Mouse (Mus musculus) neural tube, embryonic 14.5 days (tissue): Measurements from ENCODE around the gene Mrgpra1. TPM values are rescaled to one million over a fixed set of nuclear protein-coding genes. Genes with fewer than 3 reads are reported as not detected.
"Not testable (repeated sequence)": the region's sequence is repeated elsewhere in the genome, so short reads cannot be mapped to it uniquely, and the experiment has no call there.

ENCODE experiments used
- ATAC-seq: fragments of 200-750 bp; cut with Nextera tagmentation; 2 replicates; pipeline ENCODE4 v1.8.0; 2017; ENCODE audit warnings: low read depth, mild to moderate bottlenecking, moderate TSS enrichment, moderate library complexity
- H3K27ac ChIP-seq: fragments of 300-500 bp; sonication (generic); 2 replicates; pipeline ENCODE4 v1.5.1; 2014; ENCODE audit warnings: low read depth, mild to moderate bottlenecking, control low read depth, low read length, moderate library complexity, mixed read lengths
- H3K27me3 ChIP-seq: fragments of 300-500 bp; sonication (generic); 2 replicates; pipeline ENCODE4 v1.6.1; 2014; ENCODE audit warnings: low read length; ENCODE audit not compliant: control insufficient read depth, insufficient read depth
- H3K36me3 ChIP-seq: fragments of 300-500 bp; sonication (generic); 2 replicates; pipeline ENCODE4 v1.6.1; 2014; ENCODE audit warnings: low read length, mixed read lengths; ENCODE audit not compliant: control insufficient read depth, insufficient read depth
- H3K4me1 ChIP-seq: fragments of 300-500 bp; sonication (generic); 2 replicates; pipeline ENCODE4 v1.6.1; 2014; ENCODE audit warnings: low read length; ENCODE audit not compliant: control insufficient read depth, insufficient read depth
- H3K4me2 ChIP-seq: fragments of 300-500 bp; sonication (generic); 2 replicates; pipeline ENCODE4 v1.6.1; 2014; ENCODE audit warnings: mild to moderate bottlenecking, low read depth, low read length, control low read depth
- H3K4me3 ChIP-seq: fragments of 300-500 bp; sonication (generic); 2 replicates; pipeline ENCODE4 v1.5.1; 2014; ENCODE audit warnings: low read depth, low read length, control low read depth, mixed read lengths
- H3K9ac ChIP-seq: fragments of 300-500 bp; sonication (generic); replicated peaks from 2 replicates; pipeline ENCODE4 v1.6.1; 2014; ENCODE audit warnings: low read depth, mild to moderate bottlenecking, control low read depth, low read length, mixed read lengths
- H3K9me3 ChIP-seq: fragments of 300-500 bp; sonication (generic); 2 replicates; pipeline ENCODE4 v1.6.1; 2016; ENCODE audit warnings: low read length; ENCODE audit not compliant: control insufficient read depth
- WGBS: fragments of 180-500 bp; shearing (Covaris S2); extraction: QIAGEN DNeasy Blood & Tissue Kit; methylation state at CpG from one replicate; pipeline ENCODE4 v1.1.7; 2014; 5-methylcytosine and 5-hydroxymethylcytosine counted together
- polyA plus RNA-seq: library from polyadenylated mRNA; unstranded; fragments of >200 nt; fragmentation: Nextera tagmentation; extraction: Ambion mirVana; gene quantifications from 2 replicates; pipeline ENCODE4 v1.2.1, GENCODE M21; 2014

Gene Mrgpra1
- not detected in 2 replicates for polyA plus RNA-seq

DNA sequence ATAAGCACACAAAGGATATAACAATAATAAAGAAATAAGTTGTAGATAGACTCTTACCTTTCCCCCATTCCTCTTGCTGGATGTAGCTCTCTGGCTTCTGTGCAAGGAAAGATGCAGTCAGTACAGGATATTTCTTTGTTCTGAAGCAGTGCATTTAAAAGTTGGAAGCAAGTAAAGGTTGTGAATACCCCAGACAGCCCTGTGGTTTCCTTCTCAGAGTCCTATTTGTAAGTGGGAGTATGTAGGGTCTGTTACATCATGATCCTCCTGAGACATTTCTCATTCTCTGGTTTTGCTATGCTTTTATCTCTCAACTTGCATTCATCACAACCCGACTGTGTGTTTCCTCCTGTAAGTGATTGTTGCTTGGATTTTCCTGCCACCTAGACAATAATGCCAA, at the start of gene Mrgpra1:
Mrgpra1 (minus strand) TSS at position 101 of the 400 bp plus-strand sequence.
- H3K4me2 ChIP-seq: no peak within 1 kb of the TSS
- no peaks in the 10 kb centered on the region for H3K36me3 ChIP-seq
- H3K27me3 ChIP-seq: no peaks in the 10 kb centered on the region
- no peak within 1 kb of the TSS for H3K4me3 ChIP-seq
- peaks cover 4% of the 10 kb centered on the region; the same call in 1 of the 2 replicates for H3K9me3 ChIP-seq
- no peak within 1 kb of the TSS for H3K9ac ChIP-seq
- ATAC-seq: no peak
- no peaks in the 10 kb centered on the region for H3K4me1 ChIP-seq
- 86% methylated on average over 1 of the region's 1 CpGs for WGBS
- no peak within 1 kb of the TSS for H3K27ac ChIP-seq

DNA sequence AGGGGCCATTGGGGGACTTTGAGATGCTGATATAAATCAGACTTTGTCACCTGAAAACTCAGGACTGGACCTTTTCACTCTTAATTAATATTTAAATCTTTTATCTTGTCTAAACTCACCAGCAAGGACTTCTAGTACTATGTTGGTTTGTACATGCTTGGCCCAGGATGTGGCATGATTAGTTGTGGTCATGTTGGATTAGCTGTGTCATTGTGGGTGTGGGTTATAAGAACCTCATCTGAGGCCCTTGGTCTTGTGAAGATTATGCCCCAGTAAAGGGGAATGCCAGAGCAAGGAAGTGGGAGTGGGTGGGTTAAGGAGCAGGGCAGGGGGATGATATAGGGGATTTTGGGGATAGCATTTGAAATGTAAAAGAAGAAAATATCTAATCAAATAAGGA, 47.1 kb upstream of the Mrgpra1 start:
- no peak overlapping the region for H3K4me3 ChIP-seq
- no peaks in the 10 kb centered on the region for H3K4me1 ChIP-seq
- H3K36me3 ChIP-seq: no peaks in the 10 kb centered on the region
- no peak overlapping the region for H3K27ac ChIP-seq
- no peak for ATAC-seq
- H3K27me3 ChIP-seq: no peaks in the 10 kb centered on the region
- no peaks in the 10 kb centered on the region; the same call in 1 of the 2 replicates for H3K9me3 ChIP-seq
- no peak overlapping the region for H3K4me2 ChIP-seq
- H3K9ac ChIP-seq: no peak overlapping the region

DNA sequence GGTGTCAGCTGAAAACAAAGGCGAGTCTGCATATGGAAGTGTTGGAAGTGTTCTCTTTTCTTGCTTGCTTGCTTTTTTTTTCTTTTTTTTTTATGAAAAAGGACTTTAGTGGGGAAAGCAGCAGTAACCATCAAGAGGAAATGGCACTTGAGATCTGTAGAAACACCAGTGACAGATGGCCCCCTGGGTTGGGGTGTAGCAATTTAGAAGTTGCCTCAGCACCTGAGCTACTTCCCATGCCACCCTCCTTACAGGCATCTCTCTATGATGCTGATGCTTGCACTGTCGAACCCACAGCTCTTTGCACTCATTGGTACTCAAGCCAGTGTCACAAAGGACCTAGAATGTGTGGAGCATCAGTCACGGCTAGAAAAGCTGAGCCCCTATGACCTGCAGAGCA, 5.6 kb downstream of the Mrgpra1 start:
- no peaks in the 10 kb centered on the region; the same call in 1 of the 2 replicates for H3K9me3 ChIP-seq
- ATAC-seq: no peak
- H3K4me1 ChIP-seq: no peaks in the 10 kb centered on the region
- H3K9ac ChIP-seq: no peak overlapping the region
- 78% methylated on average over 3 of the region's 3 CpGs for whole genome bisulfite sequencing
- H3K27ac ChIP-seq: no peak overlapping the region
- no peak overlapping the region for H3K4me2 ChIP-seq
- H3K27me3 ChIP-seq: no peaks in the 10 kb centered on the region
- no peaks in the 10 kb centered on the region for H3K36me3 ChIP-seq
- H3K4me3 ChIP-seq: no peak overlapping the region

DNA sequence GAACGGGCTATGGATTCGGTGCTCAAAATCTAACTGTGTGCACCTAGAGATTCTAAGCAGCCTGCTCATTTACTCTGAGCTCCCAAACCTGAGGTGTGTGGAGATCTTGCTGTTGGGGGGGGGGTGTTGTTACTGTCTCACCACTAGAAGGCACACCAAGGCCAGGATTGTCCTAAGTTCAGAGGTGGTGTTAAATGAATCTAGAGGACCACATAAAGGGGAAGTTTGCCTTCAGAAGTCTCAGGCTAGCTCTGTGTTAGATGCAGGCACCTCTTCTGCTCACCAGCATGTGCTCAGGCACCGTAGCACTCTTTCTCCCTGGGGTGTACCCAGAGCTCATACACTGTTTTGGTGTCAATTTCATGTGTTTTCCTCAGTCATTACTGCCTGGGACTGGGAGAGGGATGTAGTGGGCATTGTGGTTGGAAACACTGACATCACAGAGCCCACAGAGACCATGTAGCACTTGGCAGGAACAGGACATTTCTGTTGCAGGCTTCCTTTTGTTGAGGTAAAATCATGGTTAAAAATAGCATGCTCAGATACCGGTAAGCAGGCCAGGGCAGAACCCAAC, 8.0 kb downstream of the Mrgpra1 start:
- no peak for ATAC-seq
- no peak overlapping the region for H3K4me3 ChIP-seq
- no peak overlapping the region for H3K4me2 ChIP-seq
- no peak overlapping the region for H3K9ac ChIP-seq
- no peaks in the 10 kb centered on the region for H3K4me1 ChIP-seq
- H3K9me3 ChIP-seq: no peaks in the 10 kb centered on the region; the same call in 1 of the 2 replicates
- 88% methylated on average over 4 of the region's 4 CpGs for WGBS
- no peaks in the 10 kb centered on the region for H3K27me3 ChIP-seq
- H3K36me3 ChIP-seq: no peaks in the 10 kb centered on the region
- no peak overlapping the region for H3K27ac ChIP-seq

DNA sequence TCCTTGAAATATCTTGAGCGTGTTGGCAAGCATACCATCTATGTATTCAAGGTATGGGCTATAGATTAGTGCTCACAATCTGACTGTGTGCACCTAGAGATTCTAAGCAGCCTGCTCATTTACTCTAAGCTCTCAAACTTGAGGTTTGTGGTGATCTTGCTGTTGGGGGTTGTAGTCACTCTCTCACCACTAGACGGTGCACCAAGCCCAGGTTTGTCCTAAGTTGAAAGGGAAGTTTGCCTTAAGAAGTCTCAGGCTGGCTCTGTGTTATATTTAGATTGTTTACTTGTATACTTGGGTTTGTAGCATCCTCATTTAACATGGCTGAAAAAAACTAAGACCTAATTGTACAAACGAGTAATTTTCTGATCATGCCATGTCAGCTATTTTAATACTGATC, 12.2 kb downstream of the Mrgpra1 start:
- not testable (repeated sequence) for H3K9ac ChIP-seq, H3K27ac ChIP-seq, H3K4me1 ChIP-seq, H3K4me3 ChIP-seq, ATAC-seq, H3K4me2 ChIP-seq, H3K27me3 ChIP-seq, H3K36me3 ChIP-seq, H3K9me3 ChIP-seq
- 81% methylated on average over 3 of the region's 3 CpGs for WGBS

DNA sequence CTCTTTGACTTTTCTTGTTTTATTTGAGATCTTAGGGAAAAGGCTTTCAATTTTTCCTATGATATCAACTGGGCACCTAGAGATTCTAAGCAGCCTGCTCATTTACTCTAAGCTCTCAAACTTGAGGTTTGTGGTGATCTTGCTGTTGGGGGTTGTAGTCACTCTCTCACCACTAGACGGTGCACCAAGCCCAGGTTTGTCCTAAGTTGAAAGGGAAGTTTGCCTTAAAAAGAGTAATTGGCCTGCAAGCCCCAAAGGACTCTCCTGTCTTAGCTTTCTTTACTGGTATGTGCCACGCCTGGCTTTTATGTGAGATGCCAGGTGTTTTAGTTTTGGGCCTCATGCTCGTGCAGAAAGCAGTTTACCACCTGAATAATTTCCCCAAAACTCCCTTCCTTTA, 12.7 kb downstream of the Mrgpra1 start:
- H3K9me3 ChIP-seq, H3K4me2 ChIP-seq, H3K27me3 ChIP-seq, H3K4me3 ChIP-seq, H3K4me1 ChIP-seq, H3K27ac ChIP-seq, ATAC-seq, H3K36me3 ChIP-seq, H3K9ac ChIP-seq: not testable (repeated sequence)
- 74% methylated on average over 3 of the region's 3 CpGs for WGBS

DNA sequence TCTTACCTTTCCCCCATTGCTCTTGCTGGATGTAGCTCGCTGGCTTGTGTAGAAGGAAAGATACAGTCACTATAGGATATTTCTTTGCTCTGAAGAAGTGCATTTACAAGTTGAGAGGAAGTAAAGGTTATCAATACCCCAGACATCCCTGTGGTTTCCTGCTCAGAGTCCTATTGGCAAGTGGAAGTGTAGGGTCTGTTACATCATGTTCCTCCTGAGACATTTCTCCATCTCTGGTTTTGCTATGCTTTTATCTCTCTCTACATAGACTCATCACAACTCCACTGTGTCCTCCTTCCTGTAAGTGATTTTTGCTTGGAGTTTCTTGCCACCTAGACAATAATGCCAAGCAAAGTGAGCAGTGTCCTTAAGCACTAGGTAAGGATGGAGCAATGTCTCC, 35.7 kb downstream of the Mrgpra1 start:
- H3K4me1 ChIP-seq: no peaks in the 10 kb centered on the region
- H3K36me3 ChIP-seq: no peaks in the 10 kb centered on the region
- no peaks in the 10 kb centered on the region for H3K27me3 ChIP-seq
- H3K9ac ChIP-seq: no peak overlapping the region
- no peak for ATAC-seq
- H3K27ac ChIP-seq: no peak overlapping the region
- WGBS: 55% methylated on average over 1 of the region's 1 CpGs
- H3K4me2 ChIP-seq: no peak overlapping the region
- no peaks in the 10 kb centered on the region for H3K9me3 ChIP-seq
- H3K4me3 ChIP-seq: no peak overlapping the region

DNA sequence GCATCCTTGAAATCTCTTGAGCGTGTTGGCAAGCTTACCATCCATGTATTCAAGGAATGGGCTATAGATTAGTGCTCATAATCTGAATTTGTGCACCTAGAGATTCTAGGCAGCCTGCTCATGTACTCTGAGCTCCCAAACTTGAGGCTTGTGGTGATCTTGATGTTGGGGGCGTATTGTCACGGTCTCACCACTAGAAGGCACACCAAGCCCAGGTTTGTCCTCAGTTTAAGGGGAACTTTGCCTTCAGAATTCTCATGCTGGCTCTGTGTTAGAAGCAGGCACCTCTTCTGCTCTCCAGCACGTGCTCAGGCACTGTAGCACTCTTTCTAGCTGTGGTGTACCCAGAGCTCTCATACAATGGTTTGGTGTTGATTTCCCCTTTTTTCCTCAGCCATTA, 41.8 kb downstream of the Mrgpra1 start:
- no peaks in the 10 kb centered on the region; the same call in 1 of the 2 replicates for H3K9me3 ChIP-seq
- no peak overlapping the region for H3K4me3 ChIP-seq
- no peak for ATAC-seq
- H3K4me1 ChIP-seq: no peaks in the 10 kb centered on the region
- no peaks in the 10 kb centered on the region for H3K36me3 ChIP-seq
- H3K27me3 ChIP-seq: no peaks in the 10 kb centered on the region
- no peak overlapping the region for H3K4me2 ChIP-seq
- H3K9ac ChIP-seq: no peak overlapping the region
- H3K27ac ChIP-seq: no peak overlapping the region
- WGBS: 38% methylated on average over 4 of the region's 4 CpGs

DNA sequence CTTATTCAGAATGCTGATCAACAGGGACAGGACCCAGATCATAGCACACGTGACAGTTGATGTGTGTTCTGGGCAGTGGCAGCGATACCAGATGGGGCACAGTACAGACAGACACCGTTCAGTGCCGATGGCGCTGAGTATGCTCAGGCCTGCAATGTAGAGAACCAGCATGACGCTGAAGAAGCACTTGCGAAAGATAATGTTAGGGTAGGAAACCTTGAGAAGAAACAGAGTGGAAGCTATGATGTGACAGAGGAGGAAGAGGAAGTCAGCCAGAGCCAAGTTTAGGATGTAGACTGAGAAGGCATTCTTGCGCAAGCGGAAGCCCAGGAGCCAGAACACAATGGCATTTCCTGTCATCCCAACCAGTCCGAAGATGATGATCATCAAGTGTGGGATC, 44.2 kb downstream of the Mrgpra1 start:
- H3K9me3 ChIP-seq: no peaks in the 10 kb centered on the region; the same call in 1 of the 2 replicates
- no peak overlapping the region for H3K4me3 ChIP-seq
- H3K36me3 ChIP-seq: no peaks in the 10 kb centered on the region
- H3K27me3 ChIP-seq: no peaks in the 10 kb centered on the region
- H3K4me2 ChIP-seq: no peak overlapping the region
- 94% methylated on average over 10 of the region's 10 CpGs for WGBS
- H3K9ac ChIP-seq: no peak overlapping the region
- no peak for ATAC-seq
- H3K4me1 ChIP-seq: no peaks in the 10 kb centered on the region
- H3K27ac ChIP-seq: no peak overlapping the region
